Mouse (Mus musculus) limb, embryonic 10.5 days (tissue): ENCODE data around the gene Spata18. TPM values are rescaled to one million over a fixed set of nuclear protein-coding genes. Genes with fewer than 3 reads are reported as not detected.

Source experiments
- DNase-seq: peaks from one replicate; pipeline ENCODE4 v3.0.0-alpha.2; 2017; ENCODE audit warnings: low spot score
- H3K27ac ChIP-seq: fragments of 300-500 bp; sonication (generic); 2 replicates; pipeline ENCODE4 v1.5.1; 2016; ENCODE audit warnings: mild to moderate bottlenecking
- H3K27me3 ChIP-seq: fragments of 300-500 bp; sonication (generic); 2 replicates; pipeline ENCODE4 v1.6.1; 2016; ENCODE audit warnings: low read depth, mild to moderate bottlenecking; ENCODE audit not compliant: poor library complexity, severe bottlenecking
- H3K36me3 ChIP-seq: fragments of 300-500 bp; sonication (generic); 2 replicates; pipeline ENCODE4 v1.6.1; 2016; ENCODE audit warnings: mild to moderate bottlenecking, moderate library complexity
- H3K4me1 ChIP-seq: fragments of 300-500 bp; sonication (generic); 2 replicates; pipeline ENCODE4 v1.6.1; 2016
- H3K4me3 ChIP-seq: fragments of 300-500 bp; sonication (generic); 2 replicates; pipeline ENCODE4 v1.5.1; 2016; ENCODE audit warnings: mild to moderate bottlenecking, moderate library complexity
- H3K9me3 ChIP-seq: fragments of 300-500 bp; sonication (generic); replicated peaks from 2 replicates; pipeline ENCODE4 v1.6.1; 2016; ENCODE audit warnings: mild to moderate bottlenecking
- WGBS: fragments of 180-500 bp; shearing (Covaris S2); methylation state at CpG from one replicate; pipeline ENCODE4 v1.1.7; 2016; 5-methylcytosine and 5-hydroxymethylcytosine counted together
- polyA plus RNA-seq: library from polyadenylated mRNA; unstranded; fragments of >200 nt; fragmentation: Nextera tagmentation; extraction: Ambion mirVana; gene quantifications from 2 replicates; pipeline ENCODE4 v1.2.1, GENCODE M21; 2016

Gene Spata18
- polyA plus RNA-seq, 1 experiment from 2014 or later = 2.1 TPM

GRCm38 (mm10) chr5:73701946-73702710 lies 50.9 kb downstream of the Spata18 start:
- H3K36me3 ChIP-seq = no peaks in the 10 kb centered on the region

DNA sequence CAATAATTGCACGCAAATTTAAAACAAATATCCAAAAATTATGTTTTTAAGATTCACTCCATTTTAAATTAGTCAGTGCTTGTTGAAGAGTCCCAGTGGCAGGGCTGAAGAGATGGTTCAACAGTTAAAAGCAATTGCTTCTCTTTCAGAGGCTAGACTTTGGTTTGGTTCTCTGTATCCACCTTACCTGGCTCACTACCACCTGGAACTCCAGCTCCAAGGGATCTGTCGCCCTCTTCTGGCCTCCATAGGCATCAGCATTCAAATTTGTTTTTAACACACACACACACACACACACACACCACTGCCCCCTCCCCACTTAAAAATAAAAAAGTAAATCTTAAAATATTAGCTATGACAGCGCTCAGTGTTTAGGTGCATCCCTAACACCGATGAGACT lies 51.9 kb downstream of the Spata18 start:
- WGBS = 95% methylated on average over 4 of the region's 4 CpGs
- no peaks in the 10 kb centered on the region for H3K9me3 ChIP-seq
- peaks cover 44% of the 10 kb centered on the region for H3K4me1 ChIP-seq
- no peak overlapping the region for H3K4me3 ChIP-seq
- H3K36me3 ChIP-seq = no peaks in the 10 kb centered on the region
- H3K27me3 ChIP-seq = no peaks in the 10 kb centered on the region
- H3K27ac ChIP-seq = no peak overlapping the region
- no peak for DNase-seq

More at GRCm38 (mm10) chr5:73701946-73702710, 50.9 kb downstream of the Spata18 start:
- WGBS = 73% methylated on average over 12 of the region's 12 CpGs
- no peak overlapping the region for H3K4me3 ChIP-seq
- no peaks in the 10 kb centered on the region for H3K27me3 ChIP-seq
- H3K27ac ChIP-seq = peak overlapping the region; percentile 30; the same call in 1 of the 2 replicates
- H3K9me3 ChIP-seq = no peaks in the 10 kb centered on the region
- H3K4me1 ChIP-seq = peaks cover 44% of the 10 kb centered on the region
- no peak for DNase-seq

DNA sequence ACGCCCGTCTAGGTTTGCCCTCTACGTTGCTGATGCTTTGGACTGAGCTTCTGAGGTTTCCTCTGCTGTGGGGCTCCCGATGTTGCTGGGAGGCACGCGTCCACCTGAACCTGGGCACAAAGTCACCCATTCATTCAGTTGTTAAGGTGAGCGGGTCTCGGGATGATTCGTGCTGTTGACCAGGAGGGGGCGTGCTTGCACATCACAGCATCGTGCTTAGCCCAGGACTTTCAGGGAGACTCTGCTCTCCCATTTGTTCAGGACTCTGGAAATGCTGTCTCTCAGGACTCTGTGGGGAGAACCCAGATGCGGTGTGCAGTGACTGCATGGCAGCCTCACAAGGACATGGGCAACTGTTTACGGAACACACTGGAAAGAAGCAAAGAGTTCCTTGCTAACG lies 53.1 kb downstream of the Spata18 start:
- H3K9me3 ChIP-seq = no peaks in the 10 kb centered on the region
- H3K4me1 ChIP-seq = peaks cover 52% of the 10 kb centered on the region
- peak overlapping the region; percentile 66 for H3K27ac ChIP-seq
- H3K27me3 ChIP-seq = no peaks in the 10 kb centered on the region
- no peak overlapping the region for H3K4me3 ChIP-seq
- no peaks in the 10 kb centered on the region for H3K36me3 ChIP-seq
- WGBS = 39% methylated on average over 14 of the region's 14 CpGs
- no peak for DNase-seq

DNA sequence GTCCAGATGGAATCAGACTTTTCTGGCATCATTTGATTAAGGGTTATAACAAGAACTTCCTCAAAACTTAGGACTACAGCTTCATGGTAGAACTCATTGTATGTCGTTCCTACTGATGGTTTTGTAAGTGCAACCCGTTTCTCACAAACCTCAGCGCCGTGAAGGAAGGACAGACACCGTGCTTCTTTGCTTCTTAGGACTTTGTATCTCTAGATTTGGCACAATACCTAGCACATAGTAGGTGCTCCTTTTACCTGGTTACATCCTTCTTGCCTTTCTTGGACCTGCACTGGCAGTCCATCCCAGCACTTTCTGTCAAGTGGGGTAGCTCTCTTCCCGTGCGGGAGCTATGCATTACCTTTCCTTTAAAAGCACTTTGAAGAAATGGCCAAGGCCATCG lies 53.6 kb downstream of the Spata18 start:
- Histone ChIP-seq H3K9me3 (no peaks in the 10 kb centered on the region), H3K36me3 (no peaks in the 10 kb centered on the region), H3K4me3 (no peak overlapping the region), H3K27me3 (no peaks in the 10 kb centered on the region), H3K4me1 (peaks cover 57% of the 10 kb centered on the region), H3K27ac (peak overlapping the region; percentile 66)
- no peak for DNase-seq
- 92% methylated on average over 8 of the region's 8 CpGs for WGBS

GRCm38 (mm10) chr5:73705290-73705689 lies 54.1 kb downstream of the Spata18 start:
- no peak for DNase-seq
- H3K36me3 ChIP-seq = no peaks in the 10 kb centered on the region
- peaks cover 60% of the 10 kb centered on the region for H3K4me1 ChIP-seq
- no peaks in the 10 kb centered on the region for H3K9me3 ChIP-seq
- no peak overlapping the region for H3K4me3 ChIP-seq
- 76% methylated on average over 5 of the region's 5 CpGs for WGBS
- H3K27ac ChIP-seq = peak overlapping the region; percentile 66
- no peaks in the 10 kb centered on the region for H3K27me3 ChIP-seq

- Histone ChIP-seq H3K27ac (no peak overlapping the region), H3K9me3 (no peaks in the 10 kb centered on the region), H3K27me3 (no peaks in the 10 kb centered on the region), H3K36me3 (no peaks in the 10 kb centered on the region), H3K4me3 (no peak overlapping the region), H3K4me1 (peaks cover 29% of the 10 kb centered on the region)
- no peak for DNase-seq
- WGBS = 84% methylated on average over 7 of the region's 7 CpGs
Measured at GRCm38 (mm10) chr5:73712852-73713251, 61.7 kb downstream of the Spata18 start.

DNA sequence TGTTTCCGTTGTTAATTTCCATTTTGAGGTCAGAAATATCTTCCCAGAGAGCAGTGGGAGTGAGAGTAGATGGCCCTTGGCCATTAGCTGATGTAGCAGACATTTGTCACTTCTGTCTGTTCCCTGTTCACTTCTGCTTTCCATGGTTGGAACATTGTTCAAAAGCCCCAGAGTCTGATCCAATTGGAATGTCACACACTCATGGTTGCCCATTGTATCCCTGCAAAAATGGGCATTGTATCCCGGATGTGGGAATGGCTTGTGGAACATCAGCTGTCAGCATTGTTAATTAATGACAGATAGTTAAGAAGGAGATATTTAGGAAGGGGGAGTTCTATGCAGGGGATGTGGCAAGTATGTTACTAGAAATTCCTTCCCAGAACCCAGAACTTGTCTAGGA lies 65.8 kb downstream of the Spata18 start:
- DNase-seq = no peak
- Histone ChIP-seq H3K4me3 (no peak overlapping the region), H3K4me1 (peaks cover 16% of the 10 kb centered on the region), H3K27ac (no peak overlapping the region), H3K27me3 (no peaks in the 10 kb centered on the region), H3K36me3 (no peaks in the 10 kb centered on the region), H3K9me3 (no peaks in the 10 kb centered on the region)
- WGBS = 87% methylated on average over 2 of the region's 2 CpGs

GRCm38 (mm10) chr5:73721682-73722282 lies 70.6 kb downstream of the Spata18 start:
- Histone ChIP-seq H3K36me3 (no peaks in the 10 kb centered on the region), H3K27ac (peak overlapping the region; percentile 53; the same call in 1 of the 2 replicates), H3K27me3 (no peaks in the 10 kb centered on the region), H3K9me3 (no peaks in the 10 kb centered on the region), H3K4me1 (peaks cover 12% of the 10 kb centered on the region), H3K4me3 (no peak overlapping the region)
- DNase-seq = no peak
- WGBS = 79% methylated on average over 21 of the region's 21 CpGs

GRCm38 (mm10) chr5:73725981-73726380 lies 74.8 kb downstream of the Spata18 start:
- no peak for DNase-seq
- Histone ChIP-seq H3K9me3 (no peaks in the 10 kb centered on the region), H3K27me3 (no peaks in the 10 kb centered on the region), H3K36me3 (no peaks in the 10 kb centered on the region), H3K4me1 (peaks cover 31% of the 10 kb centered on the region), H3K27ac (no peak overlapping the region), H3K4me3 (no peak overlapping the region)
- 90% methylated on average over 4 of the region's 4 CpGs for WGBS

- Histone ChIP-seq H3K27me3 (no peaks in the 10 kb centered on the region), H3K4me1 (peaks cover 52% of the 10 kb centered on the region), H3K4me3 (no peak overlapping the region), H3K36me3 (no peaks in the 10 kb centered on the region), H3K9me3 (no peaks in the 10 kb centered on the region), H3K27ac (peak overlapping the region; percentile 42; the same call in 1 of the 2 replicates)
- 70% methylated on average over 7 of the region's 7 CpGs for WGBS
- DNase-seq = no peak
Measured at GRCm38 (mm10) chr5:73728651-73729050, 77.5 kb downstream of the Spata18 start.

Other genes with a start within 250 kb of the Spata18 start
- gene Cwh43, start 245.3 kb upstream of the Spata18 start, polyA plus RNA-seq = not detected in 2 replicates
- 43.8 and 44.0 TPM in 2 replicates for gene Dcun1d4, start 170.4 kb upstream of the Spata18 start, polyA plus RNA-seq
- 0.04 TPM in 1 of 2 replicates, not detected in the other for gene Lrrc66, start 18.9 kb upstream of the Spata18 start, polyA plus RNA-seq
- 22.3 and 26.5 TPM in 2 replicates for gene Sgcb, start 3.6 kb upstream of the Spata18 start, polyA plus RNA-seq